Mouse (Mus musculus) hindbrain, postnatal 0 days (tissue): Measurements from ENCODE around the gene Srcap. TPM values are rescaled to one million over a fixed set of nuclear protein-coding genes. Genes with fewer than 3 reads are reported as not detected.

Experiments
- ATAC-seq: fragments of 200-750 bp; cut with Nextera tagmentation; 2 replicates; pipeline ENCODE4 v1.8.0; 2017; ENCODE audit warnings: mild to moderate bottlenecking, moderate TSS enrichment, moderate library complexity
- DNase-seq: peaks from one replicate; pipeline ENCODE4 v3.0.0-alpha.2; 2015; ENCODE audit warnings: low spot score
- H3K27ac ChIP-seq: fragments of 300-500 bp; sonication (generic); 2 replicates; pipeline ENCODE4 v1.5.1; 2014; ENCODE audit warnings: mild to moderate bottlenecking
- H3K27me3 ChIP-seq: fragments of 300-500 bp; sonication (generic); 2 replicates; pipeline ENCODE4 v1.6.1; 2014; ENCODE audit warnings: low read length, mixed read lengths; ENCODE audit not compliant: insufficient read depth
- H3K36me3 ChIP-seq: fragments of 300-500 bp; sonication (generic); 2 replicates; pipeline ENCODE4 v1.6.1; 2014; ENCODE audit warnings: low read length, mixed read lengths; ENCODE audit not compliant: insufficient read depth
- H3K4me1 ChIP-seq: fragments of 300-500 bp; sonication (generic); 2 replicates; pipeline ENCODE4 v1.6.1; 2014; ENCODE audit warnings: antibody characterized with exemption, low read length, mixed read lengths; ENCODE audit not compliant: insufficient read depth
- H3K4me2 ChIP-seq: fragments of 300-500 bp; sonication (generic); 2 replicates; pipeline ENCODE4 v1.6.1; 2014; ENCODE audit warnings: low read depth, mild to moderate bottlenecking, low read length, moderate library complexity, mixed read lengths
- H3K4me3 ChIP-seq: fragments of 300-500 bp; sonication (generic); 2 replicates; pipeline ENCODE4 v1.5.1; 2014; ENCODE audit warnings: low read length
- H3K9ac ChIP-seq: fragments of 300-500 bp; sonication (generic); replicated peaks from 2 replicates; pipeline ENCODE4 v1.6.1; 2014; ENCODE audit warnings: mild to moderate bottlenecking, low read length, moderate library complexity, mixed read lengths
- H3K9me3 ChIP-seq: fragments of 300-500 bp; sonication (generic); 2 replicates; pipeline ENCODE4 v1.6.1; 2016; ENCODE audit warnings: low read length, mixed read lengths
- CTCF ChIP-seq: IDR thresholded peaks from 2 replicates; pipeline ENCODE4 v1.5.1; 2016; ENCODE audit warnings: antibody characterized with exemption, control low read depth, low read depth
- WGBS: fragments of 180-500 bp; shearing (Covaris S2); extraction: QIAGEN DNeasy Blood & Tissue Kit; methylation state at CpG from one replicate; pipeline ENCODE4 v1.1.7; 2014; 5-methylcytosine and 5-hydroxymethylcytosine counted together
- polyA plus RNA-seq: library from polyadenylated mRNA; unstranded; fragments of >200 nt; fragmentation: Nextera tagmentation; extraction: Ambion mirVana; gene quantifications from 2 replicates; pipeline ENCODE4 v1.2.1, GENCODE M21; 2015
- total RNA-seq: library from RNA; depleted of rRNA; stranded (reverse); fragments of >200 nt; gene quantifications from 2 replicates; pipeline ENCODE4 v1.2.3, GENCODE M21; 2014

Gene Srcap
- total and polyA plus RNA-seq, 2 experiments from 2014 or later, result 29.7 to 49.0 TPM

DNA sequence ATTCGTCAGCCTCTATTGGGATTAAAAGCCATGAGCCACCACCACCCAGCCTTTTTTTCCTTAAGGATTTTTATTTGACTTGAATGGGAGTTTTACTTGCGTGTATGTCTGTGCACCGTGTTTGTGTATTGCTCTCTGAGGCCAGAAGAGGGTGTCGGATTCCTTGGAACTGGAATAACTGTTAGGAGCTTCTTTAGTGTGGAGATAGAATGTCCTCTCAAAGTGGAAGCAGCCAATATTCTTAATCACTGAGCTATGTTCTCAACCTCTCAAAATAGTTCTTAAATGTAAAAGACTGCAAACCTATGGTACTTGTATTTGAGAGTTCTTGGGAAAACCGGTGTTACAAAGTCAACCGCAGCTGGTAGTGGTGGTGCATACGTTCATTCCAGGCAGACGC lies 542 bp upstream of the Srcap start:
- TF ChIP-seq CTCF, result peak; percentile 32
- ATAC-seq, result no peak
- Histone ChIP-seq H3K9ac (peak overlapping the region; percentile 93), H3K27ac (peak overlapping the region; percentile 99), H3K4me3 (peak overlapping the region; percentile 83), H3K36me3 (peaks cover 4% of the 10 kb centered on the region; the same call in 1 of the 2 replicates), H3K27me3 (no peaks in the 10 kb centered on the region), H3K4me1 (0 out of 2 replicates have a peak, but pooled peaks cover 6% of the 10 kb centered on the region), H3K4me2 (peak overlapping the region; percentile 57), H3K9me3 (no peaks in the 10 kb centered on the region)
- 35% methylated on average over 8 of the region's 8 CpGs for WGBS
- DNase-seq, result peak; percentile 45

DNA sequence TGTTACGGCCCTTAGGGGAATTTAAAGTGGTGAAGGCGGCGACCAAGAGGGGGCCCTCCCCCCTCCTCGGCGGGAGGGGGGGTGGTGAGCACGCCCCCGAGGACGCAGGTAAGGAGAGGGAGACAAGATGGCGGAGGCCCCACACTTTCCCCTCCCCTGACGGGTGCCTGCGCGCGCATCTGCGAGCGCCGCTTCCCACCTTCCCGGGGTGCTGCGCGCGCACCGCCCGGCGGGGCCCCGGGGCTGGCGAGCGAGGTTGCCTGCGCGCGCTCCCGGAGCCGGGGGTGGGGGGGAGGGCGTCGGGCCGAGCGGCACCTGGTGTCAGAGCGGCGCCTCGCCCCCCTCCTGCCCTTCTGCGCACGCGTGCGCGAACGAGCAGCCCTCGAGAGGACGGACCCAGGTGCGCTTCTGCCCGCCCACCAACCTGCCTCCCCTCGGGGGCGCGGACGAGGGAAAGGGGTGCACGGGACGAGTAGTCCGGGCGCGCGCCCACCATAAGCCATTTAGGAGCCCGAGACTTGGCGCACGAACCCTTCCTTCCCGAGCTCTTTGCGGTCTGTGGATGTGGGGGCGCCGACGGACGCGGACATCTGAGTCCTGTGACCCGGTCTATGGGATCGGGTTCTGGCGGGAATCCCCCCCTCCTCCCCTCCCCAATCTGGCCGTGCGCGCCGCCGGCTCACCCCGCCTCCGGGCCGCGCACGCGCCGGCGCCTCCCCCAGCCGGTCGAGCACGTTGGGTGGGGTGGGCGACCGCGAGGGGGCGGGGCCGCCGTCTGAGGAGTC lies 640 bp downstream of the Srcap start:
- H3K4me2 ChIP-seq, result peak overlapping the region; percentile 57
- 0 out of 2 replicates have a peak, but pooled peaks cover 6% of the 10 kb centered on the region for H3K4me1 ChIP-seq
- TF ChIP-seq CTCF, result no peak
- H3K27me3 ChIP-seq, result no peaks in the 10 kb centered on the region
- H3K9ac ChIP-seq, result peak overlapping the region; percentile 93
- peak; percentile 96 for DNase-seq
- H3K27ac ChIP-seq, result peak overlapping the region; percentile 99
- under 1% methylated on average over 59 of the region's 93 CpGs for WGBS
- H3K4me3 ChIP-seq, result peak overlapping the region; percentile 83
- H3K36me3 ChIP-seq, result peaks cover 15% of the 10 kb centered on the region; the same call in 1 of the 2 replicates
- no peaks in the 10 kb centered on the region for H3K9me3 ChIP-seq
- ATAC-seq, result peak; percentile 90

DNA sequence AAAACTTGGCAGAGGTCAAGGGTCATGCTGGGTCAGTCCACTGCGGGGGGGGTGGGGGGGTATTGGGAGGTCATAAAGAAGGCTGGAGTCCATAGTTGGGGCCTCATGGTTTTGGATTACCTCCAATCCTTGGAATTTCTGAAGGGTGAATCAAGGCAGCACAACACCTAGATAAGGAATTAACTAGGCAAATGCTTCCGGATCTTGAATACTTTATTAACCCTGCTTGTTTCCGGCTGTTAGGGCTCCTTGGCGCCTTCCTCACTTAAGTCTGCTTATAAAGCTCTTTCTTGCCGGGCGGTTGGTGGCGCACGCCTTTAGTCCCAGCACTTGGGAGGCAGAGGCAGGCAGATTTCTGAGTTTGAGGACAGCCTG lies 1.2 kb downstream of the Srcap start:
- H3K27ac ChIP-seq, result peak overlapping the region; percentile 99
- DNase-seq (no peak), ATAC-seq (no peak)
- peak overlapping the region; percentile 93; the same call in 1 of the 2 replicates for H3K9ac ChIP-seq
- WGBS, result 41% methylated on average over 8 of the region's 8 CpGs
- no peaks in the 10 kb centered on the region for H3K9me3 ChIP-seq
- peak overlapping the region; percentile 57 for H3K4me2 ChIP-seq
- no peaks in the 10 kb centered on the region for H3K27me3 ChIP-seq
- H3K4me1 ChIP-seq, result 0 out of 2 replicates have a peak, but pooled peaks cover 6% of the 10 kb centered on the region
- peaks cover 20% of the 10 kb centered on the region; the same call in 1 of the 2 replicates for H3K36me3 ChIP-seq
- peak overlapping the region; percentile 83 for H3K4me3 ChIP-seq
- TF ChIP-seq CTCF, result no peak

DNA sequence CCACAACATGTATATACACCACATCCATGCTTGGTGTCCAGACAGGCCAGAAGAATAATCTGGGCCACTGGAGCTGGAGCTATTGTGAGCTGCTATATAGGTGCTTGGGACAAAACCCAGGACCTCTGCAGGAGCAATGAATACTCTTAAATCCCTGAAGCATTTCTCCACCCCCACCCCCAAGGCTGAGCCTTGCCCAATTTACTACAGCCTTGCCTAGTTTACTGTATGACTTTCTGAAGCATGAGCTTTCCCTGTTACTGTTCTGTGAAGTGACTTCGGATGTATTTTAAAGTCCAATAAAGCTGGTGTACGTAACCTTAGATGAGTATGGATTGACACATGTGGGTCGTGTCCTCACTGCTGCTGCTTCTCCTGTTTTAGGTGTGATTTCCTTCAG lies 2.0 kb downstream of the Srcap start:
- Histone ChIP-seq H3K4me3 (no peak overlapping the region), H3K9me3 (no peaks in the 10 kb centered on the region)
- 82% methylated on average over 3 of the region's 3 CpGs for WGBS

DNA sequence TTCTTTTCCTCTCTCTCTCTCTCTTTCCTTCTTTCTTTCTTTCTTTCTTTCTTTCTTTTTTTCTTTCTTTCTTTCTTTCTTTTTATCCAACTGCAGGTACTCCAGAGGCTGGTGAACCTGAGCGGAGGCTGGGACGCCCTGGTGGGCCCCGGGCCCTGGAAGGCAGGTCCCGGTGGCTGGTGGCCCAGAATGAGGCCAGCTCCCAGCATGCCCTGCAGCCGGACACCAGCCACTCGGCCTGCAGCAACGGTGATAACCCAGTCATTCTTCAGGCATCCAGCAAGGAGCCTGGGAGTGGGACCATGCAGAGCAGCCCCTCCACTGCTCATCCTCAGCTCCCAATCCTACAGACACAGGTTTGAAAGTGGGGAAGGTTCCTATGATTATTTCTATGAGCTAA lies 4.1 kb downstream of the Srcap start:
- H3K4me1 ChIP-seq, result 0 out of 2 replicates have a peak, but pooled peaks cover 6% of the 10 kb centered on the region
- H3K9ac ChIP-seq, result no peak overlapping the region
- no peaks in the 10 kb centered on the region for H3K9me3 ChIP-seq
- no peak for ATAC-seq
- H3K4me2 ChIP-seq, result no peak overlapping the region
- TF ChIP-seq CTCF, result no peak
- WGBS, result 85% methylated on average over 7 of the region's 7 CpGs
- H3K27me3 ChIP-seq, result no peaks in the 10 kb centered on the region
- peaks cover 35% of the 10 kb centered on the region for H3K36me3 ChIP-seq
- no peak for DNase-seq
- no peak overlapping the region for H3K4me3 ChIP-seq
- no peak overlapping the region for H3K27ac ChIP-seq

More for the DNA sequence above, 2.0 kb downstream of the Srcap start:
- H3K4me2 ChIP-seq, result peak overlapping the region; percentile 57; the same call in 1 of the 2 replicates
- DNase-seq (no peak), ATAC-seq (no peak)
- no peak overlapping the region for H3K9ac ChIP-seq
- H3K27me3 ChIP-seq, result no peaks in the 10 kb centered on the region
- TF ChIP-seq CTCF, result no peak
- H3K27ac ChIP-seq, result no peak overlapping the region
- peaks cover 20% of the 10 kb centered on the region; the same call in 1 of the 2 replicates for H3K36me3 ChIP-seq
- 0 out of 2 replicates have a peak, but pooled peaks cover 6% of the 10 kb centered on the region for H3K4me1 ChIP-seq

DNA sequence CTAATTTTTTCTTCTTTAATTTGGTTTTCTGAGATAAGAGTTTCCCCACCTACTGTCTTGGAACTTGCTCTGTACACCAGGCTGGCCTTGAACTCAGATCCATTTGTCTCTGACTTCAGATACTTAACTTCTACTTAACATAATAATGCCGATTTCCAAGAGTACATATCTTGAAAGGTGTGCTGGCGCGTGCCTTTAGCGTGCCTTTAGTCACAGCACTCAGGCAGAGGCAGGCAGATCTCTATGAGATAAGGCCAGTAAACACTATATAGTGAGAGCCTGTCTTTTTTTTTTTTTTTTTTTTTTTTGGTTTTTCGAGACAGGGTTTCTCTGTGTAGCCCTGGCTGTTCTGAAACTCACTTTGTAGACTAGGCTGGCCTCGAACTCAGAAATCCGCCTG lies 4.6 kb downstream of the Srcap start:
- Histone ChIP-seq H3K4me2 (no peak overlapping the region), H3K27me3 (no peaks in the 10 kb centered on the region), H3K9ac (no peak overlapping the region), H3K9me3 (no peaks in the 10 kb centered on the region), H3K4me3 (no peak overlapping the region), H3K36me3 (peaks cover 40% of the 10 kb centered on the region), H3K27ac (no peak overlapping the region), H3K4me1 (0 out of 2 replicates have a peak, but pooled peaks cover 6% of the 10 kb centered on the region)
- DNase-seq (no peak), ATAC-seq (no peak)
- TF ChIP-seq CTCF, result no peak
- WGBS, result 91% methylated on average over 6 of the region's 7 CpGs

DNA sequence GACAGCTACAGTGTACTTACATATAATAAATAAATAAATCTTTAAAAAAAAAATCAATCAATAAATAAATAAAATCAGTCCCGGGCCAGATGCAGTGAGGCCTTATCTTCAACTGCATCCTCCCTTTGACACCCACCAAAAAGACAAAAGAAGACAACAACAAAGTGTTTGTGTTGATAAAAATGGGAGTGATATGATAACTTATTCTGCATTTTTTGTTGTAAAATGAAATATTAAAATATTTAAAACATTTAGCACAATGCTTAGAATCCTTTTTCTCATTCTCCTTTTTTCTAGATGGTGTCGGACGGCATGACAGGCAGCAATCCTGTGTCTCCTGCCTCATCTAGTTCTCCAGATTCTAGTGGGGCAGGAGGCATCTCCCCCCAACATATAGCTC lies 7.5 kb downstream of the Srcap start, which contains the start of gene Gm42715:
Gm42715 (plus strand) TSS at position 301 of the 400 bp plus-strand sequence.
- ATAC-seq, result no peak
- H3K36me3 ChIP-seq, result peaks cover 57% of the 10 kb centered on the region

More for the DNA sequence above, 7.5 kb downstream of the Srcap start, which contains the start of gene Gm42715:
- TF ChIP-seq CTCF, result no peak
- H3K4me1 ChIP-seq, result no peaks in the 10 kb centered on the region
- no peak within 1 kb of the TSS for H3K9ac ChIP-seq
- H3K4me2 ChIP-seq, result no peak within 1 kb of the TSS
- no peak for DNase-seq
- H3K9me3 ChIP-seq, result no peaks in the 10 kb centered on the region
- H3K27me3 ChIP-seq, result no peaks in the 10 kb centered on the region
- 95% methylated on average over 3 of the region's 3 CpGs for WGBS
- H3K4me3 ChIP-seq, result no peak within 1 kb of the TSS
- H3K27ac ChIP-seq, result no peak within 1 kb of the TSS
